Mouse (Mus musculus) hindbrain, postnatal 0 days (tissue): ENCODE measurements at regions not wholly inside any gene's neighbourhood (a gene's known extent, or its start where the extent isn't known, plus 50 kb on each side); places are given as distances from the start of the nearest gene placed in this dataset.

ENCODE experiments used
- ATAC-seq: fragments of 200-750 bp; cut with Nextera tagmentation; 2 replicates; pipeline ENCODE4 v1.8.0; 2017; ENCODE audit warnings: mild to moderate bottlenecking, moderate TSS enrichment, moderate library complexity
- DNase-seq: peaks from one replicate; pipeline ENCODE4 v3.0.0-alpha.2; 2015; ENCODE audit warnings: low spot score
- H3K27ac ChIP-seq: fragments of 300-500 bp; sonication (generic); 2 replicates; pipeline ENCODE4 v1.5.1; 2014; ENCODE audit warnings: mild to moderate bottlenecking
- H3K27me3 ChIP-seq: fragments of 300-500 bp; sonication (generic); 2 replicates; pipeline ENCODE4 v1.6.1; 2014; ENCODE audit warnings: low read length, mixed read lengths; ENCODE audit not compliant: insufficient read depth
- H3K36me3 ChIP-seq: fragments of 300-500 bp; sonication (generic); 2 replicates; pipeline ENCODE4 v1.6.1; 2014; ENCODE audit warnings: low read length, mixed read lengths; ENCODE audit not compliant: insufficient read depth
- H3K4me1 ChIP-seq: fragments of 300-500 bp; sonication (generic); 2 replicates; pipeline ENCODE4 v1.6.1; 2014; ENCODE audit warnings: antibody characterized with exemption, low read length, mixed read lengths; ENCODE audit not compliant: insufficient read depth
- H3K4me2 ChIP-seq: fragments of 300-500 bp; sonication (generic); 2 replicates; pipeline ENCODE4 v1.6.1; 2014; ENCODE audit warnings: low read depth, mild to moderate bottlenecking, low read length, moderate library complexity, mixed read lengths
- H3K4me3 ChIP-seq: fragments of 300-500 bp; sonication (generic); 2 replicates; pipeline ENCODE4 v1.5.1; 2014; ENCODE audit warnings: low read length
- H3K9ac ChIP-seq: fragments of 300-500 bp; sonication (generic); replicated peaks from 2 replicates; pipeline ENCODE4 v1.6.1; 2014; ENCODE audit warnings: mild to moderate bottlenecking, low read length, moderate library complexity, mixed read lengths
- H3K9me3 ChIP-seq: fragments of 300-500 bp; sonication (generic); 2 replicates; pipeline ENCODE4 v1.6.1; 2016; ENCODE audit warnings: low read length, mixed read lengths
- CTCF ChIP-seq: IDR thresholded peaks from 2 replicates; pipeline ENCODE4 v1.5.1; 2016; ENCODE audit warnings: antibody characterized with exemption, control low read depth, low read depth
- WGBS: fragments of 180-500 bp; shearing (Covaris S2); extraction: QIAGEN DNeasy Blood & Tissue Kit; methylation state at CpG from one replicate; pipeline ENCODE4 v1.1.7; 2014; 5-methylcytosine and 5-hydroxymethylcytosine counted together

DNA sequence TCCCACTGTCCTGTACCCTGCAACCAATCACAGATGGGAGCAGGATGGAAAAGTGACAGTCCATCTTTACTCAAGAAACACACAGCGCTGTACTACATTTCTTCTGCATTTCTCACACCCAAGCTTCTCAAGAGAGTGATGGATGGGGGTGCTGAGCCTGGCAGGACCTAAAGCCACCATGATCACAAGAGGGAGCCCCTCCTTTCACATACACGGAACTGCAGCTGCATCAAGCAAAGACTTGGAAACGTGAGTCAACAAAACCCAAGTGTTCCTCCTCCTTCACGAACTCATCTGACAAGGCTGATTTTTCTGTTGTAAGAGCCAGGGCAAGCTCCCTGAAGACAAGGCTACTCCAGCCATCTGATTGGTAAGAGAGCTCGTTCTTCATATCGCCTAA is 120.5 kb downstream of the 3110018I06Rik start:
- ATAC-seq (no peak), DNase-seq (no peak)
- H3K4me1 ChIP-seq = no peaks in the 10 kb centered on the region
- H3K4me3 ChIP-seq = no peak overlapping the region
- H3K36me3 ChIP-seq = no peaks in the 10 kb centered on the region
- no peaks in the 10 kb centered on the region for H3K27me3 ChIP-seq
- H3K27ac ChIP-seq = no peak overlapping the region
- H3K4me2 ChIP-seq = no peak overlapping the region
- no peak overlapping the region for H3K9ac ChIP-seq
- WGBS = 79% methylated on average over 6 of the region's 6 CpGs
- no peak for TF ChIP-seq CTCF
- no peaks in the 10 kb centered on the region for H3K9me3 ChIP-seq

DNA sequence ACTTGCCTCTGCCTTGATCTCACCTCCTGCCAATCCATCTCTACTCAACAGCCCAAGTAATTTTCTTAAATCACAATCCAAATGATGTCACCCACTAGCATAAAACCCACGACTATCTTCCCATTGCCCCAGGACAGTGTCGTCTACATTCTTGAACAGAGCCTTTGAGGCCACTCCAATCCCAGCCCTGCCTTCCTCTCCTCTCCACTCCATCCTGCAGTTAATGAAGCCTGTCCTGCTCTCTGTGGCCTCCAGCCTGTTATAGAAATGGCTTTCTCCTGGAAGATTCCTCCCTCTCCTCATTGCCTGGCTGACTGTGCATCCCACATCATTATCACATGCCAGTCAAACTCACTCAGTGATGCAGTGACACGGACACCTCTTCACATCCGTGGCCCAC is 121.6 kb downstream of the 3110018I06Rik start:
- H3K9ac ChIP-seq = no peak overlapping the region
- no peak for ATAC-seq
- no peaks in the 10 kb centered on the region for H3K4me1 ChIP-seq
- no peak overlapping the region for H3K4me3 ChIP-seq
- DNase-seq = no peak
- TF ChIP-seq CTCF = no peak
- H3K27ac ChIP-seq = no peak overlapping the region
- WGBS = 68% methylated on average over 4 of the region's 4 CpGs
- no peaks in the 10 kb centered on the region for H3K27me3 ChIP-seq
- no peaks in the 10 kb centered on the region for H3K36me3 ChIP-seq
- H3K9me3 ChIP-seq = no peaks in the 10 kb centered on the region
- no peak overlapping the region for H3K4me2 ChIP-seq

DNA sequence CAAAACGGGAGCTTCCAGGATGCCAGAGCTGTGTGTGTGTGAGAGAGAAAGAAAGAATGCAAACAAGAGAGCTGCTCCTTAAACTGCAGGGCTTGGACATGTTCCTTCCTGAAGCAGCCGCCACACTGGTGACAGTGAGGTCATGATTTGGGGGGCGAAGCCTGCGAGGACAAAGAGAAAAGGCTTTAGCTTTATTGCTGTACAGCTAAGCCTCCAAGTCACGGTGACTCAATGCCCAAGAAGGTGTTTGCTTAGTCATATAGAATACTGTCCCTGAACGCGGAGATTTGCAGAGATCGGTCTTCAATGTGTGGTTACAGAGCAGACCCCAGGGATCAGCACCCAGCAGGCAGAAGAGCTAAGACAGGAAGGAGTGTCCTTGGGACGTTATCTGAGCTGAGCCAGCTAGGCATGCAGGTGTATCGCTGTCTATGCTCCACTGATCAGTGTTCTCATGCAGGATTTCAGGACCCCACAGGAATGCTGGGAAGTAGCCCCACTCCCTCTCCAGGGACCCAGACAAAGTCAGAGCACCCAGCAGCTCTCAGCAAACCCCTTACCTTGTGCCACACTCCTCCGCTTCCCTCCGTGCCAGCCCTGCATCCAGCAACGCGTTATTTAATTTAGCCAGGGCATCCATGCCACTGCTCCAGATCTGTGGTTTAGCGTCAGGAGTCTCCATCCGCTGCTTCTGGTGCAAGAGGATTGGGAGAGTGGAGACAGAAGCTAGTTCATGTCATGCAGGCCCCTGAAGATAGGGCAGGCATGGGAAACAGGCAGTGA is 129.0 kb downstream of the 3110018I06Rik start:
- no peak for DNase-seq
- 72% methylated on average over 16 of the region's 16 CpGs for WGBS
- H3K9ac ChIP-seq = no peak overlapping the region

DNA sequence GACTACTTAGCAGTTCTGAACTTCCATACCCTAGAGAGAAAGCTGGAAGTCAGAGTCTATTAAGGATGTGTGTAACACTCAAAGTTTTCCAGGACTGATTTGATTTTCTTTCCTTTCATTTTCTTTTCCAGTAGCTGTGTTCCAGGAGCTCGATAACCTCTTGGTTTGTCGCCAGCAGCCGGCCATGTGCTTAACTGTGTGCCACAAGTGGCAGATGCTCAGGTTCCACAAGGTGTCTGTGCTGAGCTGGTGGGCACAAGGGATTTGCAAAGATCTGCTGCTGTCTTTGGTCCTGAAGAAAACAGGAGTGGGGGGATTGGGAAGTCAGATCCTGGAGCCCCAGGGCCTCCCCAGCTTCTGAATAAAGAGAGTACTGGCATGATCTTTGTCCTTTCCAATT is 136.0 kb downstream of the 3110018I06Rik start:
- no peak for TF ChIP-seq CTCF

More for the DNA sequence above, 129.0 kb downstream of the 3110018I06Rik start:
- Histone ChIP-seq H3K36me3 (no peaks in the 10 kb centered on the region), H3K4me2 (no peak overlapping the region), H3K27ac (no peak overlapping the region), H3K4me1 (no peaks in the 10 kb centered on the region), H3K4me3 (no peak overlapping the region), H3K9me3 (no peaks in the 10 kb centered on the region), H3K27me3 (no peaks in the 10 kb centered on the region)
- no peak for TF ChIP-seq CTCF
- ATAC-seq = no peak

DNA sequence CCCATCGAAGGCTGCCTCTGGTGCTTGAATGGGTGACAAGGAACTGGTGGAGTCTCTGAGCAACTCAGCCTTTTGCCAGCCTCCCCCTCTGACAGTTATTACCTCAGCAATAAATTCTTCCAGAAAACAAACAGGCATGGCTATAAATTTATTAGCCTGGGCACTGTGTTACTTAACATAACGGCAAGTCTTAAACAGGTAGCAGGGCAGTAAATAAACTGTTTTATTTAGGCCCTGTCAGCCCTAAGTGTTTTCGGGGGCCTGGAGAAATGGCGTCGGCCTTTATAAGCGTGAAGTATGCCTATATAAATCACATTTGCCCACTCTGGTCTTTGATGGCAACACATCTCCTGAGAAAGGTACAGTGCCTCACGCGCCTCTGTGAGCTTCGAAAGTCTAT is 159.6 kb downstream of the 3110018I06Rik start:
- no peak overlapping the region for H3K27ac ChIP-seq
- no peak overlapping the region for H3K4me2 ChIP-seq
- H3K4me3 ChIP-seq = no peak overlapping the region
- no peak for TF ChIP-seq CTCF
- DNase-seq (no peak), ATAC-seq (no peak)
- no peak overlapping the region for H3K9ac ChIP-seq
- H3K9me3 ChIP-seq = no peaks in the 10 kb centered on the region
- no peaks in the 10 kb centered on the region for H3K36me3 ChIP-seq
- no peaks in the 10 kb centered on the region for H3K4me1 ChIP-seq
- WGBS = 92% methylated on average over 9 of the region's 9 CpGs
- H3K27me3 ChIP-seq = no peaks in the 10 kb centered on the region

More for the DNA sequence above, 136.0 kb downstream of the 3110018I06Rik start:
- Histone ChIP-seq H3K9ac (no peak overlapping the region), H3K27me3 (no peaks in the 10 kb centered on the region), H3K4me3 (no peak overlapping the region), H3K36me3 (no peaks in the 10 kb centered on the region), H3K27ac (no peak overlapping the region), H3K4me2 (no peak overlapping the region), H3K4me1 (no peaks in the 10 kb centered on the region), H3K9me3 (no peaks in the 10 kb centered on the region)
- DNase-seq (peak; percentile 37), ATAC-seq (no peak)
- WGBS = 46% methylated on average over 3 of the region's 3 CpGs

DNA sequence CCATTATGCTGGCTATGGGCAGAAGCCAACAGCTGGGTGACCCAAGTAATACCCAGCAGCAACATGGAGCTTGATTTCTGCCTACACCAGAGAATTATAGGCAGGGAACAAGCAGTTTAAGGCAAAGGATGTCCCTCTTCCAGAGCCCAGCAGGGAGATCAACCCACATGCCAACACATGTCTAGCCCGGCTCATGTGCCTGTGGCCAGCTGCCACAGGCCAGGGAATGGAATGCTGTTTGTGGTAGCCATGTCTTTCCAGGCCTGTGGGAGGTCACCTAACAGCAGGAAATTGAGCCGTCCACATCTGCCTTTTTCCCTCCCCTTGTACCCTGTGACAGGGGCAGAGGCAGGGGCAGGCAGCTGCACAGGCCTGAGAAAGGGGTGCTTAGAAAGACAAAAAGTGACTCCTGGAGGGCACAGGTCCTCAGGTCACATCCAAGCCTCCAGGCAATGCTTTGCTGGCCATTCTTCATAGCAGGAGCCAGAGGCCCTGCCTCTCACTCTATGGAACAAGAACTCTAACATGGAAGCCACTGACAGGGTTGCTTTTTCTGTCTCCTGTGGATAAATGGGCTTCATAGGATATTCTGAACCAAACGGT is 163.8 kb downstream of the 3110018I06Rik start:
- Histone ChIP-seq H3K27me3 (no peaks in the 10 kb centered on the region), H3K4me3 (no peak overlapping the region), H3K4me1 (no peaks in the 10 kb centered on the region), H3K36me3 (no peaks in the 10 kb centered on the region), H3K9me3 (no peaks in the 10 kb centered on the region), H3K4me2 (no peak overlapping the region), H3K9ac (no peak overlapping the region), H3K27ac (no peak overlapping the region)
- WGBS = 33% methylated on average over 3 of the region's 3 CpGs
- DNase-seq (no peak), ATAC-seq (no peak)
- TF ChIP-seq CTCF = no peak

DNA sequence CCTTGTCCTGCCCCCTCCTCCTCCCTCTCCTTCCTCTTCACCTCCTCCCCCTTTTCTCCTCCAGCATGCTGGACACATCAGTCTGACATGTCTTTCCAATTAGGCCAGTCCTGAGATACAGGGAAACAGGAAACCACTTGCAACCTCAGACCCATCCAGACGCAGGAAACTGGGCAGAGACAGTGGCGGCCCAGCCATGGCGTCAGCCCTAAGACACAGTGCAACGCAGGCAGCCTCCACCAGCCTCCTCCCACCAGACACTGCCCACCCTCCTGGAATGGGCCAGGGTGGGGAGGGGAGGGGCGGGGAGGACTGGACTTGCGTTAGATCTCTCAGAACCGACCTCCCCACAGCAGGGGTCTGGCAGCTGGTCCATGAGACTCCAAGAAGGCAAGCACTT is 164.7 kb downstream of the 3110018I06Rik start:
- TF ChIP-seq CTCF = no peak
- Histone ChIP-seq H3K9me3 (no peaks in the 10 kb centered on the region), H3K4me2 (no peak overlapping the region), H3K4me1 (no peaks in the 10 kb centered on the region), H3K4me3 (no peak overlapping the region), H3K27me3 (no peaks in the 10 kb centered on the region), H3K36me3 (no peaks in the 10 kb centered on the region), H3K27ac (no peak overlapping the region), H3K9ac (no peak overlapping the region)
- ATAC-seq (no peak), DNase-seq (no peak)
- whole genome bisulfite sequencing = 34% methylated on average over 7 of the region's 7 CpGs
